Mouse (Mus musculus) A20 (cell line): Measurements from ENCODE around the gene Cryba1.

Experiments
- DNase-seq: peaks from one replicate; pipeline ENCODE4 v3.0.0-alpha.2; 2011; ENCODE audit warnings: low read depth, low spot score

Cryba1 gene

GRCm38 (mm10) chr11:77719055-77719454, 6.0 kb downstream of the Cryba1 start:
- DNase-seq = no peak

GRCm38 (mm10) chr11:77713736-77714135, 11.3 kb downstream of the Cryba1 start:
- DNase-seq = no peak

GRCm38 (mm10) chr11:77709039-77709438, 16.0 kb downstream of the Cryba1 start:
- DNase-seq = no peak

- DNase-seq = no peak
Observed at GRCm38 (mm10) chr11:77705920-77706319, 19.2 kb downstream of the Cryba1 start.

- no peak for DNase-seq
Observed at GRCm38 (mm10) chr11:77697232-77697631, 27.9 kb downstream of the Cryba1 start.

- no peak for DNase-seq
Observed at GRCm38 (mm10) chr11:77693026-77693425, 32.1 kb downstream of the Cryba1 start.

GRCm38 (mm10) chr11:77687541-77688131, 37.4 kb downstream of the Cryba1 start:
- peak; percentile 43 for DNase-seq

- DNase-seq = peak; percentile 83
Observed at GRCm38 (mm10) chr11:77686841-77687540, 38.1 kb downstream of the Cryba1 start.

- no peak for DNase-seq
Observed at GRCm38 (mm10) chr11:77686346-77686840, 38.7 kb downstream of the Cryba1 start.

- peak; percentile 99 for DNase-seq
Observed at GRCm38 (mm10) chr11:77685383-77686265, 39.5 kb downstream of the Cryba1 start, which contains the start of gene Nufip2. TSS of gene Nufip2 (plus strand) at chr11:77686155.

GRCm38 (mm10) chr11:77684896-77685295, 40.2 kb downstream of the Cryba1 start:
- no peak for DNase-seq

- peak; percentile 41 for DNase-seq
Observed at GRCm38 (mm10) chr11:77680018-77680417, 45.1 kb downstream of the Cryba1 start.

GRCm38 (mm10) chr11:77673428-77673991, 51.6 kb downstream of the Cryba1 start:
- DNase-seq = peak; percentile 49

GRCm38 (mm10) chr11:77672746-77673145, 52.3 kb downstream of the Cryba1 start:
- DNase-seq = no peak
